Mouse (Mus musculus): ENCODE data around the gene Cacna2d1.

Cacna2d1 gene

GRCm38 (mm10) chr5:16277058-16277457, 342.6 kb downstream of the Cacna2d1 start:
- DNase-seq (ENCODE audit: low read depth) = no peak

GRCm38 (mm10) chr5:16281229-16281628, 346.7 kb downstream of the Cacna2d1 start:
- no peak for DNase-seq (ENCODE audit: low read depth)

GRCm38 (mm10) chr5:16293223-16293622, 358.7 kb downstream of the Cacna2d1 start:
- DNase-seq (ENCODE audit: low read depth) = peak; percentile 18

- DNase-seq (ENCODE audit: low read depth) = no peak
Measured at GRCm38 (mm10) chr5:16293825-16294224, 359.3 kb downstream of the Cacna2d1 start.

- DNase-seq (ENCODE audit: low read depth) = no peak
Measured at GRCm38 (mm10) chr5:16294708-16295107, 360.2 kb downstream of the Cacna2d1 start.

GRCm38 (mm10) chr5:16297170-16297771, 362.8 kb downstream of the Cacna2d1 start:
- no peak for DNase-seq (ENCODE audit: low read depth)

GRCm38 (mm10) chr5:16299631-16300030, 365.1 kb downstream of the Cacna2d1 start:
- DNase-seq (ENCODE audit: low read depth) = no peak

- DNase-seq (ENCODE audit: low read depth) = peak; percentile 47
Measured at GRCm38 (mm10) chr5:16309168-16310006, 374.9 kb downstream of the Cacna2d1 start.

- DNase-seq (ENCODE audit: low read depth) = no peak
Measured at GRCm38 (mm10) chr5:16314242-16314641, 379.8 kb downstream of the Cacna2d1 start.

- DNase-seq (ENCODE audit: low read depth) = no peak
Measured at GRCm38 (mm10) chr5:16315983-16316390, 381.5 kb downstream of the Cacna2d1 start.

- no peak for DNase-seq (ENCODE audit: low read depth)
Measured at GRCm38 (mm10) chr5:16317680-16318242, 383.3 kb downstream of the Cacna2d1 start.

- no peak for DNase-seq (ENCODE audit: low read depth)
Measured at GRCm38 (mm10) chr5:16326610-16327009, 392.1 kb downstream of the Cacna2d1 start.

- DNase-seq (ENCODE audit: low read depth) = no peak
Measured at GRCm38 (mm10) chr5:16345393-16345792, 410.9 kb downstream of the Cacna2d1 start.

- DNase-seq (ENCODE audit: low read depth) = peak; percentile 2
Measured at GRCm38 (mm10) chr5:16355816-16356215, 421.3 kb downstream of the Cacna2d1 start.

- DNase-seq (ENCODE audit: low read depth) = no peak
Measured at GRCm38 (mm10) chr5:16357709-16358108, 423.2 kb downstream of the Cacna2d1 start.

GRCm38 (mm10) chr5:16362076-16362475, 427.6 kb downstream of the Cacna2d1 start:
- no peak for DNase-seq (ENCODE audit: low read depth)

- no peak for DNase-seq (ENCODE audit: low read depth)
Measured at GRCm38 (mm10) chr5:16363171-16363570, 428.7 kb downstream of the Cacna2d1 start.

GRCm38 (mm10) chr5:16370706-16371105, 436.2 kb downstream of the Cacna2d1 start:
- no peak for DNase-seq (ENCODE audit: low read depth)

- no peak for DNase-seq (ENCODE audit: low read depth)
Measured at GRCm38 (mm10) chr5:16373966-16374365, 439.5 kb downstream of the Cacna2d1 start.

GRCm38 (mm10) chr5:16376329-16376908, 441.9 kb downstream of the Cacna2d1 start:
- peak; percentile 49 for DNase-seq (ENCODE audit: low read depth)

GRCm38 (mm10) chr5:16410011-16410410, 475.5 kb downstream of the Cacna2d1 start:
- DNase-seq (ENCODE audit: low read depth) = peak; percentile 5

- DNase-seq (ENCODE audit: low read depth) = no peak
Measured at GRCm38 (mm10) chr5:16414693-16415092, 480.2 kb downstream of the Cacna2d1 start.

GRCm38 (mm10) chr5:16417996-16418395, 483.5 kb downstream of the Cacna2d1 start:
- no peak for DNase-seq (ENCODE audit: low read depth)
